Mouse (Mus musculus): ENCODE data around the gene Mogat1.
A peak's percentile ranks its signal among the peaks of the same experiment; 100 is the strongest.
"Not testable (repeated sequence)": the region's sequence is repeated elsewhere in the genome, so short reads cannot be mapped to it uniquely, and the experiment has no call there.

Gene Mogat1

DNA sequence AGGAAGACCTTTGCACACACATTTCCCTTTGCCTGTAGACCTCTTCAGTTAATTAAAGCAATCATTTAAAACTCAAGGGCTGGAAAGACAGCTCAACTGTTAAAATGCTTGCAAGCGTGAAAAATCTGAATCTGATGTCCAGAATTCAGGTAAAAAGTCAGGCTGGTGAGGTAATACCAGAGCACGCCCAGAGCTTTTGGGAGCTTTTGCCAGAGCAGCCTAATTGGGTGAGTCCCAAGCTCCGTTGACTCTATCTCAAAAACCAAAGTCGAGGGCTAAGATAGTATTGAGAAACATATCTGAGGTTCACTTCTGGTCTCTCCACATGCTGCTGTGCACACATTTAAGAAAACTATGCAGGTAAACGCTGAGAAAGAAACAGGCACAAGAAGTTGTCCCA, at the start of gene Mogat1:
TSS of gene Mogat1 (plus strand) at position 130 of the 400 bp plus-strand sequence.
- DNase-seq: no peak

DNA sequence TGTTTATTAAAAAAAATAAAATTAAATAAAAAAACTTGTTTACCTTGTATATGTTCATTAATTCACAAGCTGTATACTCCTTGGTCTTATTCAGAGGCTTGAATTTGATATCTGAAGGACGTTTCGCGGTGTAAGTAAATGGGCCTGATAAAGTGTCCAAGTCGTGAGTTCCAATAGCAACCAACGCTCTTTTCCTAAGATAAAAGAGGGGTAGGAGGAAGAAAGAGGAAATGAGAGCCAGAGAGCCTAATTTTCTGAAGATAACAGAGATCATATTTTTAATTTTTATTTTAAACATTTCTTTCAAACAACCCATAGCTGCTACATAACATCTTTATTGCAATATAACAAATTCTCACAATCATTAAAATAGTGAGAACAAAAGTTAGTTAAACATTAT, 38.4 kb upstream of the Mogat1 start:
- no peak for DNase-seq

DNA sequence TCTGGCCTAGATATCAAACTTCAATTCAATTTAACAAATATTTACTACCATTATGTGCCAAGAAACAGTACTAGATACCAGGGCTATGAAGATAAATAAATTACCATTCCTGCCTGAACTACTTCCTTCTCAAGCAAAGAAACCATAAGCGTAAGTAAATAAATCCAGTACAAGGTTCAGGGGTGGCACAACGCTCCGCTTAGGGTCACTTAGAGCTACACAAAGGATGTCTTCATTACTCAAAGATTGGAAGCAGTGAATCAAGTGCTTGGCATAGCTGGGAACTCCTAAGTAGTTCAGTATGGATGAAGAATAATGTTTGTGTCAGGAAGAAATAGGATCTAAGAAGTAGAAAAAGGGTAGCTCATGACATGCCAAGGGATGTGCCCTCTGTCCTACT, 27.4 kb upstream of the Mogat1 start:
- no peak for DNase-seq

DNA sequence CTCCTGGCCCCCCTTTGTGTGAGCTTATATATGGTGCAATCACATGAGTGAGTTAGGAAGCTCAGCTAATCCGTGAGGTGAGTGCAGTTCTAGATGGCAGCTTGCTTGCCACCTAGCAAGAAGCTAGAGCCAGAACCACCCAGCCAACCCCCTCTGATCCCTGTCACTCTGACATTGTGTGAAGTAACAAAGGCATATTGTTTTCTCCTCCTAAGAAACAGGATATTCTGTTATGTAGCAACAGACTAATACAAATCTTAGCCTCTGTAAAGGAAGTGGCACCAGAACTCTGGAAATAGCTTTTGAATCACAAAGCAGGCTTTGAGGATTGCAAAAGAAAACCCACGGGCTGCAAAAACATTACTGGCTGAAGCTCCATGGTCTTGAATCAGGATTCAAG, 26.4 kb upstream of the Mogat1 start:
- DNase-seq: no peak

DNA sequence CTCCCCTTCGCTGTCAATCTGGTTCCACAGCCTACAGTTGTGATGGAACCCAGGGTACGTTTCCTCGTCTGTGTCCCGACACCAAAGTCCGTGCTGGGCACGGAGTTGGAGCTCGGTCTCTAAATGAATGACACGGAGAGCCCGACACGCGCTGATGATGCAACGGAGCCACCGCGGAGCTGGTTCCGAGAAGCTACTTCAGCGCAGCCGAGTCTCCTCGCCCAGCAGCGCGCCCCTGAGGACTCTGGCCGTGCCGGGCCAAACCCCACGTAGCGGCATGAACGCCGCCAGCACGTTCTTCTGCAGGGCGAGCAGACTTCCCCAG, 22.4 kb upstream of the Mogat1 start:
- DNase-seq: no peak

DNA sequence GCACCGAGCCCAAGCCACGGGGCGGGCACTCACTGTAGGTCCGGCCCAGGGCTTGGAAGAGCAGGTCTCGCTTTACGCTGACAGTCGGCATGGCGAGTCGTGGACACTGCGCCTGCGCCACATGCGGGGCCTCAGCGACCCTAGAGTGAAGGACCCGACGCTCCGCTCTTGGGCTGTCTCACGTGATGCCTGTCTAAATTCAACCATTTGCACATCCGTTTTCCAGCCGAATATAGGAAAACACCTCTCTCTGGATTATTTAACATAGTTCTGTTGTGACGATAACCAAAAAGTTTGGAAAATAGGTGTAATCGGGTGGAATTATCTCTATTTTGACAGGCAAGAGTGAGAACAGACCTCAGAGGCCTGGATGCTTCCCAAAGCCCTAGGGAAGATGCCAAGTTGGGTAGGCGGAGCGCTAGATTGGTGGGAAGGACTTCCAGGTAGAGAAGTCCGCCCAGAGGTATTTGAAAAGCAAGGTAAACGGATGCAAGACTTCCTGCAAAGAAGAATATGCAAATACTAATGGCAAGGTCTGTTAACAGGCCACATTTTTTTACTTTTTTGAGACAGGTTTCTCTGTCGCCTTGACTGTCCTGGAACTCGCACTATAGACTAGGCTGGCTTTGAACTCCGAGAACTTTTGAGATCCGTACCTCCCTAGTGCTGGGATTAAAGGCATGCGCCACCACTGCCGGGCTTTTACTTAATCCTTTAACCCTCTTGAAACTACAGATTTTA, 21.9 kb upstream of the Mogat1 start, which contains the start of gene Farsb:
TSS of gene Farsb (minus strand) at position 146 of the 741 bp plus-strand sequence.
- peak; percentile 87 to 91 for DNase-seq

DNA sequence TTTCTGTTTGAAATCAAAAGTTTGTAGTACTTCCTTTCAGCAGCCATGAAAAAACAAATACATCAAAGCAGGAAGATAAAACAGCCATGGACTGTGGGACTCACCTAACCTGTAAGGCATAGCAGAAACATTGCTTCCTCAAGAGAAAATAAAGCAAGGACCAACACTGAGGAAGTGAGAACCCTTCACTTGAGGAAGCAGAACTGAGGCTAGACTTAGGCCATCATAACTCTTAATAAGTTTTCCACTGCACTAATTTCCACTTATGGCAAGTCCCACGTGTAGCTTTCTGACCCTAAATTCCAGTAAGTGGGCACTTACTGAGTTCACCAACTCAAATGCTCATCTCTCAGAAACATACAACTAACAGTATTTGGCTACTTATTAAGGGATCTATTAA, 20.6 kb upstream of the Mogat1 start:
- peak; percentile 7 to 17 for DNase-seq

DNA sequence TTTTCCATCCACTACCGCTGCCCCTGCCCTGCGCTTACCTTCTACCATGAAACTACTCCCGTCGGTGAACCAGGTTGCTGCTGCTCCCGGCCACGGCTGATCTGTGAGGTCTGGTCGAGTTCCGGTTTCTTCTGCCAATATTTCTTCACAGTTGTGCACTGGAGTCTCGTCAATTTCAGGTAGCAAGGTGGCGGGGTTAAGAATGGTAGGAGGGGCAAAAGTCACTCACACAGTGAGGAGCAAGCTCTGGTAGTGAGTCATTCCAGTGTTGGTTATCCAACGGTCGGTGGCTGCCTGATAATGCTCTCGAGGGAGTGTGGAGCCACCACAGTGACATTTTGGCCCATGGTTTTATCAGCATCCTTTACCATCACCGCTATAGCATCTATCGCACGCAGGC, 9.8 kb upstream of the Mogat1 start:
- DNase-seq: no peak

DNA sequence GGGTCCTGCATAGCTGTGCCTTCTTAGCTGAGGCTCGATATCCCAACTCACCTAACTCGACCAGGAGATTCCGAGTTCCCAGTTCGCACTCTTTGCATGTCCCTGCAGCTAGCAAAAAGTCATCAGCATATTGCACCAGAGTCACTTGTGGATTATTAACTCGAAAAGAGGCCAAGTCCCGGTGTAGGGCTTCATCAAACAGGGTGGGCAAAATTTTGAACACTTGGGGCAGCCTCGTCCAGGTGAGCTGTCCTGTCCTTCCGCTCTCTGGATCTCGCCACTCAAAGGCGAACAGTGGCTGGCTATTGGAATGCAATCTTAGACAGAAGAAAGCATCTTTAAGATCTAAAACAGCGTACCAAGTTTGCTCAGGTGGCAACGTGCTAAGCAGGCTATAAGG, 8.9 kb upstream of the Mogat1 start:
- not testable (repeated sequence) for DNase-seq

DNA sequence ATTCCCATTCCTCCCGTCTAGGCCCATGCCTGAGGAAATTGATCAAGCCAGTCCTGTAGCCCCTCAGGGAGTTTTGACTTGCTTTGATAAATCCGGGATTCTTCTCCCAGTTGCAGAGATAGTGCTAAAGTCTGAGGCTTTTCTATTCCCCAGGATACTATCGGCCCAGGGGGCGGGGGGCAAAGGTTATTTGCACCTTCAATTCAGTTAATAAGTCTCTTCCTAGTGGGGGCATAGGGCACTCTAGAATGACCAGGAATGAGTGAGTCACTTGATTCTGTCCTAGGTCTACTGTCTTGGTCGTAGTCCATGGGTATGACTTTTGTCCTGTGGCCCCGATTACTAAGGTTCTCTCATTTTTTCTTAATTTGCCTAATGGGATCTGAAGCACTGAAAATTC, 8.3 kb upstream of the Mogat1 start:
- DNase-seq: no peak

DNA sequence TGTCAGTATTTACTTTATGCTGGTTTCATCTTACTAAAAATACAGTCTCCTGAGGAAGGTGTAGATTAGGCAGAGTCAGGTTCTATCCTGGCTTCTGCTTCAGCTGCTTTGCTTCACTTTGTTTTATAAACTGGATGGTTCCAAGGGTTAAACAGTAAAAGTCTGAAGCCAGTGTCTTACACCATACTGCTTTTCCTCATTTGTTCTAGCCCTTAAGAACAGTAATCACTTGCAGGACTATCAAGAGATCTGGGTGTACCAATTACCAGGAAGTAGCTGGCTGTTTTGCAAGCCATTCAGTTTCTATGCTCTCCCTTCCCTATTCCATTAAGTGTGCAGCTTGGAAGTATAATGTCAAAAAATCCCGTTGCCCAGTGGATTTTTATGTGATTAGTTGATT, 3.7 kb upstream of the Mogat1 start:
- no peak for DNase-seq

DNA sequence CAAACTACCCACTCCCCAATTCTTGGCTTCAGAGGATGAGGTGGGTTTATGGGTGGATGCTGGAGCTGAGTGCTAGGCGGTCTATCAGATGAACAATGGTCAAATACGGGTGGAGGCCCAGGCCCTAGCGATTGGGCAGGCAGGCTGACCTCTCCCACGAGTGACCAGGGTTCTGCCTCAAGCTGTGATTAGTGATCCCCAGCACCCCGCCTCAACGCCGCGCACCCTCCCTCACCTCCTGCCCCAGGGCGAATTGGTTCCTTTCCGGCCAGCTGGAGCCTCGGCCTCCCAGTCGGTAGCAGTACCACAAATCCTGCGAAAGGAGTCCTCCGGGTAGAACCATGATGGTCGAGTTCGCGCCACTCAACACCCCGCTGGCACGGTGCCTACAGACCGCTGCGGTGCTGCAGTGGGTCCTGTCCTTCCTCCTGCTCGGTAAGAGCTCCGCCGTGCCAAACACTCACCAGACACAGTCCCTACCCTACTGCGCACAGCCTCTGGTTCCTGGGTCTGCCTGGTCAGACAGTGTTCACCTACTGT, 900 bp downstream of the Mogat1 start, which contains the start of gene BC035947:
TSS of gene BC035947 (minus strand) at position 538 of the 540 bp plus-strand sequence.
- no peak for DNase-seq

DNA sequence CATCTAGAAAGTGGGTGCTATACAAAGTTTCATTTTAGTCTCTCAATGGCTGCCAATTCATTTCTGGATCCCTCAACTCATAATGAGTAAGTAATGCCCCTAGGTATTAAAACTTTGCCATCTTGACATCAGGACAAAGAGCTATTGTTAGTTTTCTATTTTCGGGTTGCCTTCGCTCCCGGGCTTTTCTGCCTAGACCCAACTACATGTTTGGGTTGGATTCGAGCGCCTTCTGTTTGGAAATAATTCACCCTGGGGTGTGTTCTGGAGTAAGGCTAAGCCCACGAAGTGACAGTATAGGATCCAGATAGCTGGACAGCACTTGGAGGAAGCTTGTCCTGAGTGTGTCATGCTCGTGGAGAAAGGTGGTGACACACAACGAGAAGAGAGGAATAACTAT, 2.0 kb downstream of the Mogat1 start:
- no peak for DNase-seq

DNA sequence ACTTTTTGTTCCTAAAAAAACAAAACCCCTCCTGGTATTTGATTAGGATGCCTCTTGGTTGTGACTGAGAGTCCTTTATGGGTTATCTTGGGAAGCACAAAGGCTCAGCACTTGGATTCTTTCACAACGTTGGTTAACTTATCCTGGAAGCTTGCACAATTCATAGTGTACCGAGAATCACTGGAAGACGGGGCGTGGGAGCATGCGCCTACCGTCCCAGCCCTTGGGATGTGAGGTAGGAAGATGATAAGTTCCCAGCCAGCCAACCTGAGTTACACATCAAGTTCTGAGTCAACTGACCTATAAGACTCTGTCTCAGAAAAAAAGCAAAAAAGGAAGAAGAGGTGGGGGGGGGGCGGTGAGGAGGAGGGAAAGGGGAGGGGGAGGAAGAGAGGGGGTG, 8.1 kb downstream of the Mogat1 start:
- no peak for DNase-seq

DNA sequence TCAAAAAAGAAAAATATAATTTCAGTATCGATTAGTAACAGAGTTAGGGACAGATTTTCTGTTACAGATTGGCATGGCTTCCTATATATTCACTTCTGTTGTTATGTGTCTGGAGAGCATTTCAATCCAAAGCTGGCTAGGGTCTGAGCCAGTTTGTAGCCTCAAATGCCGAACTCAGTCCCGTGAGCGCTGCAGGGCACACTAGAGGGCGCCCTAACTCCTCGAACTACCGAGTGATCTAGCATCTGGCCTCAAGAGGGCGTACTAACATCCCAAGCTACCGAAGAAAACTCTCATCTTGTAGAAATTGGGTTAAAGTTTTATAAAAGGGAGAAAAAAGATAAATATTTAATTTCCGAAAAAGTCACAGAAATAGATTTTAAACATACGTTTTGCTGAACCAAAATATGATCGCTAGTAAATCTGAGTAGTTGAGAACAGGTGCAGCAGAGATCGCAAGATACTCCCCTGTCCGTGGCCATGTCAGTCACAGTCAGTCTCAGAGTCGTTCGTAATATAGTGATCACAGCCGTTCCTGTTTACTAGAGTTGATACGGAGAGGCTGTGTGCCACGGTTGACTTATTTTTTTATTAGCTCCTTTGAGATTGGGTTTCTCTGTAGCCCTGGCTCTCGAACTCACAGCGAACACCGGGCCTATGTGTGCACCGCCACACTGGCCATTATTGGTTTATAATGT, 14.5 kb downstream of the Mogat1 start:
- peak; percentile 78 for DNase-seq

DNA sequence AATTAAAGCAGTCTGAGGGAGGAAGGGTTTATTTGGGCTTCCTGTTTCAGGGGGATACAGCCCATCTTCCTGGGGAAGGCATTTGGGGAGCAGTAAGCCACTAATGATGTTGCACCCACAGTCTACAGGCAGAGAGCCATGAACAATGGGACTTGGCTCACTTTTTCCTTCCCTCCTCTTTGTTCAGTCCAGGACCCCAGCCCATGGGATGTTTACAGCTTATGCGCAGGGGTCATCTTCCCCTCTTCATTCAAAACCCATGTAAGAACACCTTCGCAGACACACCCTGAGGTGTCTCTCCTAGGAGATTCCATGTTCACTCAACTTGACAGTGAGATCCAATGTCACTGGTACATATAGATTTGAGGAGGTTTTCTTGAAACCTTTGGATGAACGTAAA, 17.6 kb downstream of the Mogat1 start:
- DNase-seq: no peak

DNA sequence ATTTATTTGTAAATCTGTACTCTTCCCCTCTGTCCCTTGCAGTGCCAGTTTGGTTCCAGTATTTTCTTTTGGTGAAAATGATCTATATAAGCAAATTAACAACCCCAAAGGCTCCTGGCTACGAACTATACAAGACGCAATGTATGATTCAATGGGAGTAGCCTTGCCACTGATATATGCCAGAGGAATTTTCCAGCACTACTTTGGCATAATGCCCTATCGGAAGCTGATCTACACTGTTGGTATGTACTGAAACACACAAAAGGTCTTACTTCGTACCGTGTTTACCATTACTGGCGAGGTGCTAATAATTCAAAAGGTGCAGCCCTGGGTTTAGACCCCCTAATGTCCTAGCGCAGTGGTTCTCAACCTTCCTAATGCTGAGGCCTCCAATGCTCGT, 18.2 kb downstream of the Mogat1 start:
- no peak for DNase-seq

DNA sequence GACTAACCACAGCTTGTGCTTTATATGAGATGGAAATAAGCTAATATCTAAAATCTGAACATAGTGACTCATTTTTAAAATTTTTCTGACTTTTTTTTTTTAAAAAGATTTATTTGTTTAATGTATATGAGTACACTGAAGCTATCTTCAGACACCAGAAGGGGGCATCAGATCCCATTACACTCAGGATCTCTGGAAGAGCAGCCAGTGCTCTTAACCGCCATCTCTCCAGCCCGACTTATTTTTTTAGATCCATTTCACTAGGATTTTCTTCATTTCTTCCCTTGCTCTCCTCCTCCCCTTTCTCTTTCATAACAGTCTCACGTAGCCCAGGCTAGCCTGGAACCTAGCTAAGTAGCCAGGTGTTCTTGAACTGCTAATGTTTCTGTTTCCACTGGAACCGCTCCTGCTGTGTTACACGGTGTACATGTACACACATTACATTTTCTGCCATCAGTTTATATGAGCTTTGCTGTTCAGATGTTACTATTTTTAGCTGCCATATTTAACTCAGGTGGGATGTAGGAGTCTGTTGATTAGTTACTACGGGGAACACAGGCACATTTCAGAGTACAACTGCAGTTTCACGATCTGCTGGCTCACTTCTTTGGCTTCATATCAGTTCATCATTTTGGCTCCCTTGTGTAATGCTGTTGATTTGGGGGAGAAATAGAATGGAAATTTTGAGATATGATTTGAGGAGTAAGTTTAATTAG, 19.9 kb downstream of the Mogat1 start:
- no peak for DNase-seq

DNA sequence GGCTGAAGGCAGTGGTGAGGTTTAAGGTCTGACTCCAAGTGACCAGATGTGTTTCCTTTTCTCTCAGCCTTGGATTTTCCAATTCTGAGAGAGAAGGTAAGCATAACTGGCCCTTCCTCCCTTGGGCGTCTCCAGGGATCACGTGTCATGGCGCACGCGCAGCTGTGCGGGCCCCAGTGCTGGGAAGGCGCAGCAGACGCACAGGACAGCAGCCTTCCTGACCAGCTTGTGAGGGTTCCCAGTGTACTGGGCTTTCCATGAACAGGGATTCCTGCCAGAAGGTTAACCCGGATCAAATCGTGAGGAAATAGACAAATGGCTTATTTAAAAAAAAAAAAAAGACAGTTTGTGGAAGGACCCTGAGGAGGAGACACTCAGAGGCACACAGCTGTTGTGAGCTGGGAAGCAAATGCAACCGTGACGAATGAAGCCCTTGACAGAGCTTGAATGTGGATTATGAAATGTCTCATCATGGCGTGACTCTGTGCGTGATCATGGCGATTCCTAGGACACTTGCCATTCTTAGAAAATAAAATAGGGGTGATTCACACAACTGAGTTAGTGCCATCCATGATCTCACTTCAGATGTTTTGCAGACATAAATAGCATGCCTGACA, 21.5 kb downstream of the Mogat1 start:
- no peak for DNase-seq

DNA sequence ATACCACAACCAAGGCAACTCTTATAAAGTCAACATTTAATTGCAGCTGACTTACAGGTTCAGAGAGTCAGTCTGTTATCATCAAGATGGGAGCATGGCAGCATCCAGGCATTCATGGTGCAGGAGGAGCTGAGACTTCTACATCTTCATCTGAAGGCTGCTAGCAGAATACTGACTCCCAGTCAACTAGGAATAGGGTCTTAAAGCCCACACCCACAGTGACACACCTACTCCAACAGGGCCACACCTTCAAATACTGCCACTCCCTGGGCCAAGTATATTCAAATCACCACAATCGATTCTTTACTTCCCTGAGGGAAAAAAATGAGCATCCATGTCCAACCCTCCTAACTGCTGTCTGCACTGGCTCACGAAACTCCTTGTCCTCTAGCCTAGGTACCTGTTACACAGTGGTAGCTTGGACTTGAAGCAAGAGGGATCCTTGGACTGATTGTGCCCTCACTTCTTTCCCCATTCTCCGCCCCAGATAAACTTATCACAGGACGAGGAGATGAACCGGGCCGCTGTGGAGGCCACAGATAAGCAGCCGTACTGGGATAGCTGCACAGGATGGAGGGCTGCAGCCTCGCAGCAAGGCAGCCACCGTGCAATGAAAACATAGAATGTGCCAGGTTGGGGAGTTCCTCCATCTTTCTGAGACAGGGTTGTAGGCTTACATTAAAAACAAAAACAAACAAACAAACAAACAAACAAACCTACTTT, 23.8 kb downstream of the Mogat1 start:
- DNase-seq: no peak

DNA sequence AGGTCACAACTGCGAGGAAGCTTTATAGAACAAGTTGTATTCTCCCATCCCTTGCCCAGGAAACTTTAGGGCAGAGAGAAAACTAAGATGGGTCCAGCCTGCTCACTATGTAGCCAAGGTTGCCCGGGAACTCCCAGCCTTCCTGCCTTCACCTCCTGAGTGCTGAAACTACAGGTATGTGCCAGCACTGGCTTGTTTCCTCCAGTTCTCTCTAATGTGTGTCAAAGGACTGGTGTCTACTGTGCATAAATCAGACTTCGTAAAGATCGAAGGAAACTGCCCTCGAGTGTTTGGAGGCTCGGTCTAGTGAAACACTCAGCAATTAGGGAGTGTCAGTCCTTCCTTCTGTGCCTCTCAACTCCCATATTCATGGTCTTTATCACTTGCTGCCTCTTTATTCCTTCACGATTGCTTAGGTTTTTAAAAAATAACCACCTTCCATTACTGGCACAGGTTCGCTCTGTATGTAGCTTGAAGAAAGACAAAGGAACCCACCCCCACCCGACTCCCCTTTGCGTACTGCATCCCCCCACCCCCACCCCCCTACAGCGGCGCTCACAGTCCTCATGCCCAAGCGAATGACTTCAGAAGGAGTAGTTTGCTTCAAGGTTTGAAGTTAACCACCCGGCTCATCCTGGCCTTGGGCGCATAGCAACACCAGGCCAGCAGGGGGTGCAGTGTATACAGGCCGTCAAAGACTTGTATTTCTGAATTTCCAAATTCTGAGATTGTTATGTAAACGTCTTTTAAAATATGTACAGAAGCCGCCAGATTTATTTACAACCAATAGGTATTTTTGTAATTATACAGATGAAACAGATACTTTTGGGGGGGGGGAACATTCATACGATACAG, 25.7 kb downstream of the Mogat1 start:
- peak; percentile 87 to 90 for DNase-seq
